Mouse (Mus musculus) B cell, adult 62 days (primary cell): Measurements from ENCODE around the gene Ifitm6. TPM values are rescaled to one million over a fixed set of nuclear protein-coding genes. Genes with fewer than 3 reads are reported as not detected.

Source experiments
- total RNA-seq: library from RNA; stranded (reverse); gene quantifications from 4 replicates; pipeline ENCODE4 v1.2.4, GENCODE M21; 2023

Gene Ifitm6
- 1.6 to 1.9 TPM in 2 of 4 replicates, not detected in the others for total RNA-seq

GRCm38 (mm10) chr7:141017824-141018223, at the start of gene Ifitm6:
TSS of gene Ifitm6 (minus strand) at chr7:141017924.

GRCm38 (mm10) chr7:141060426-141061242, 42.9 kb upstream of the Ifitm6 start, which contains the start of gene B4galnt4:
TSS of gene B4galnt4 (plus strand) at chr7:141061104.

GRCm38 (mm10) chr7:141028831-141029230, 11.1 kb upstream of the Ifitm6 start, which contains the start of gene Gm17387:
TSS of gene Gm17387 (plus strand) at chr7:141029131.

GRCm38 (mm10) chr7:141010593-141010992, 7.1 kb downstream of the Ifitm6 start, which contains the start of gene Ifitm3:
TSS of gene Ifitm3 (minus strand) at chr7:141010770.

GRCm38 (mm10) chr7:140966921-140967320, 50.8 kb downstream of the Ifitm6 start, which contains the start of gene Ifitm1:
TSS of gene Ifitm1 (plus strand) at chr7:140967221.

Other genes with a start within 250 kb of the Ifitm6 start
- gene Syce1, start 230.1 kb downstream of the Ifitm6 start, total RNA-seq = not detected in 4 replicates
- gene Zfp941, start 195.7 kb downstream of the Ifitm6 start, total RNA-seq = not detected in 4 replicates
- not detected in 4 replicates for gene Urah, start 182.9 kb downstream of the Ifitm6 start, total RNA-seq
- not detected in 4 replicates for gene Scgb1c1, start 172.4 kb downstream of the Ifitm6 start, total RNA-seq
- not detected in 4 replicates for gene Odf3, start 170.1 kb downstream of the Ifitm6 start, total RNA-seq
- not detected in 4 replicates for gene Gm45785, start 161.6 kb downstream of the Ifitm6 start, total RNA-seq
- 93.4 to 117 TPM (median 99.1 TPM) in 4 replicates for gene Ric8a, start 161.0 kb downstream of the Ifitm6 start, total RNA-seq
- gene Bet1l, start 160.3 kb downstream of the Ifitm6 start, total RNA-seq = 18.9 to 23.9 TPM (median 22.0 TPM) in 4 replicates
- gene Psmd13, start 136.0 kb downstream of the Ifitm6 start, total RNA-seq = 76.1 to 84.1 TPM (median 77.2 TPM) in 4 replicates
- gene Sirt3, start 135.6 kb downstream of the Ifitm6 start, total RNA-seq = 7.3 to 10.8 TPM (median 8.6 TPM) in 4 replicates
- not detected in 4 replicates for gene Cox8b, start 117.5 kb downstream of the Ifitm6 start, total RNA-seq
- not detected in 4 replicates for gene Nlrp6, start 97.0 kb downstream of the Ifitm6 start, total RNA-seq
- 15.9 to 23.8 TPM (median 18.4 TPM) in 4 replicates for gene Pgghg, start 76.5 kb downstream of the Ifitm6 start, total RNA-seq
- not detected in 4 replicates for gene Ifitm5, start 67.6 kb downstream of the Ifitm6 start, total RNA-seq
- gene Gm45717, start 62.0 kb downstream of the Ifitm6 start, total RNA-seq = not detected in 4 replicates
- 10.4 to 16.2 TPM (median 12.9 TPM) in 4 replicates for gene Ifitm2, start 61.9 kb downstream of the Ifitm6 start, total RNA-seq
- 1.2 TPM in 1 of 4 replicates, not detected in the others for gene Ifitm1, start 50.7 kb downstream of the Ifitm6 start, total RNA-seq
- gene Ifitm3, start 7.2 kb downstream of the Ifitm6 start, total RNA-seq = 3.2 to 7.5 TPM (median 4.5 TPM) in 4 replicates
- not detected in 4 replicates for gene Gm17387, start 11.2 kb upstream of the Ifitm6 start, total RNA-seq
- not detected in 4 replicates for gene B4galnt4, start 43.2 kb upstream of the Ifitm6 start, total RNA-seq
- 21.8 to 29.7 TPM (median 25.9 TPM) in 4 replicates for gene Pkp3, start 60.3 kb upstream of the Ifitm6 start, total RNA-seq
- gene Sigirr, start 82.6 kb upstream of the Ifitm6 start, total RNA-seq = 32.1 to 49.7 TPM (median 39.6 TPM) in 4 replicates
- gene Ano9, start 99.9 kb upstream of the Ifitm6 start, total RNA-seq = not detected in 4 replicates
- gene Ptdss2, start 104.5 kb upstream of the Ifitm6 start, total RNA-seq = 8.0 to 9.8 TPM (median 9.4 TPM) in 4 replicates
- gene Rnh1, start 154.9 kb upstream of the Ifitm6 start, total RNA-seq = 61.9 to 82.6 TPM (median 69.3 TPM) in 4 replicates
- 23.0 to 30.6 TPM (median 27.5 TPM) in 4 replicates for gene Hras, start 176.1 kb upstream of the Ifitm6 start, total RNA-seq
- 6.4 to 9.6 TPM (median 7.2 TPM) in 4 replicates for gene Lrrc56, start 176.2 kb upstream of the Ifitm6 start, total RNA-seq
- 3.9 to 5.0 TPM (median 4.8 TPM) in 4 replicates for gene Lmntd2, start 196.2 kb upstream of the Ifitm6 start, total RNA-seq
- 8.9 to 16.1 TPM (median 13.3 TPM) in 4 replicates for gene Rassf7, start 197.9 kb upstream of the Ifitm6 start, total RNA-seq
- 147 to 159 TPM (median 152 TPM) in 4 replicates for gene Phrf1, start 210.9 kb upstream of the Ifitm6 start, total RNA-seq
- 33.8 to 42.4 TPM (median 37.0 TPM) in 4 replicates for gene Irf7, start 248.6 kb upstream of the Ifitm6 start, total RNA-seq